Mouse (Mus musculus) cerebellum, postnatal 36 days (tissue): Measurements from ENCODE around the gene Slc25a23.

Experiments used
- DNase-seq, 2 experiments: peaks; one replicate each; pipeline ENCODE4 v3.0.0; 2021 to 2022; ENCODE audit warnings: mixed read lengths in 2 of 2

Gene Slc25a23

DNA sequence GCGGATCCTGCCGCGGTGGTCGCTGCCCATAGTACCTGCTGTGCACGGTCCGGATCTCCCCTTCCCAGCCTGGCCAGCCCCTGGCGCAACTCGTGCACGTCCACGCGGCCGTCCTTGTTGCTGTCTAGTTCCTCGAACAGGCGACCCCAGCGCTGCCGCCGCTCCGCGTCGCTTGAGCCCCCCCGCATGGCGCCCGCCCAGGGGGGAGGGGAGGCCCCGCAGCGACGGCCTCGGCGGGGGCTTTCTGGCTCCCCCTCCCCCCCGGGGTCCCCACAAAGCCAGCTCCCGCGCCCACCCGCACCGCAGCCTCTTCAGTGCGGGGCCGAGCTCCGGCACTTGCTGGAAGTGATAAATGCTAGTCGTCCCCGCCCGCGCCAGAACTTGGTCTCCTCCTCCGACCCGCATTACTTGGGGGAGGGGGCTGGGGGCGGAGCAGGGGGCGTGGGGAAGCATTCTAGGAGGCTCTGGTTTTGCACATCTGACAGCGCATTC lies at the start of gene Slc25a23:
Gene Slc25a23, minus strand, starts transcription at position 378 of the 492 bp plus-strand sequence.
- peak; percentile 71 to 74 for DNase-seq

GRCm38 (mm10) chr17:57108666-57109171 lies 49.1 kb upstream of the Slc25a23 start:
- no peak for DNase-seq

DNA sequence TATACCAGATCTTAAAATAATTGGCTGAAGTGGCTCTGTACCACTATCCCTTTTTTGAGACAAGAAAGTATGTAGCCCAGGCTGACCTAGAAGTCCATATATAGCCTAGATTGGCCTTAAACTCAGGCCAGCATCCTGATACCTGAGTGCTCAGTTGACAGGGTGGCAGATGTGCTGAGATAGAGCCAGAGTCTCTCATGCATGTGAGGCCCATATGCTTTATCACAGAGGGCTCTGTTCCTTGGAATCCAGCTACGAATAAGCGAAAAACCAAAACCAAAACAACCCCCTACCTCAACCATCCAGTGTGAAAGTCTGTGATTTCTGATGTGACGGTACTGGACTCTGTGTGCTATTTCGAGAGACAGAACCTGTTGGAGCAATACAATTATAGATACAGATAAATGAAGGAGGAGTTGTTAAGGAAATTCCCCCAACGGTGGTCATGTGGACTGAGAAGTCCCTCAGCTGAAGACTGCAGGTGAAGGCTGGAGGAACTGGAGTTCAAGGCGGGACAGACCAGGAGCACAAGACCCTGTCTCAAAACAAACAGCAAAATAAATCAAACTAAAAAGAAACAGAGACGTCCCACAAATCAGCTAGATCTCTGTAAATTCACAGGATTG lies 48.5 kb upstream of the Slc25a23 start:
- DNase-seq = no peak

DNA sequence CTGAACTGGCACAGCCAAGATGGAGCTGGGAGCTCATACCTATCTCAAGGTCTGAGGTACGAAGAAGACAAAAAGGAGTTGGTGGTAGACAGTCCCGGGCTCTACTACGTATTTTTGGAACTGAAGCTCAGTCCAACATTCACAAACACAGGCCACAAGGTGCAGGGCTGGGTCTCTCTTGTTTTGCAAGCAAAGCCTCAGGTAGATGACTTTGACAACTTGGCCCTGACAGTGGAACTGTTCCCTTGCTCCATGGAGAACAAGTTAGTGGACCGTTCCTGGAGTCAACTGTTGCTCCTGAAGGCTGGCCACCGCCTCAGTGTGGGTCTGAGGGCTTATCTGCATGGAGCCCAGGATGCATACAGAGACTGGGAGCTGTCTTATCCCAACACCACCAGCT lies 47.4 kb upstream of the Slc25a23 start:
- no peak for DNase-seq

GRCm38 (mm10) chr17:57106035-57106368 lies 46.3 kb upstream of the Slc25a23 start:
- DNase-seq = no peak

DNA sequence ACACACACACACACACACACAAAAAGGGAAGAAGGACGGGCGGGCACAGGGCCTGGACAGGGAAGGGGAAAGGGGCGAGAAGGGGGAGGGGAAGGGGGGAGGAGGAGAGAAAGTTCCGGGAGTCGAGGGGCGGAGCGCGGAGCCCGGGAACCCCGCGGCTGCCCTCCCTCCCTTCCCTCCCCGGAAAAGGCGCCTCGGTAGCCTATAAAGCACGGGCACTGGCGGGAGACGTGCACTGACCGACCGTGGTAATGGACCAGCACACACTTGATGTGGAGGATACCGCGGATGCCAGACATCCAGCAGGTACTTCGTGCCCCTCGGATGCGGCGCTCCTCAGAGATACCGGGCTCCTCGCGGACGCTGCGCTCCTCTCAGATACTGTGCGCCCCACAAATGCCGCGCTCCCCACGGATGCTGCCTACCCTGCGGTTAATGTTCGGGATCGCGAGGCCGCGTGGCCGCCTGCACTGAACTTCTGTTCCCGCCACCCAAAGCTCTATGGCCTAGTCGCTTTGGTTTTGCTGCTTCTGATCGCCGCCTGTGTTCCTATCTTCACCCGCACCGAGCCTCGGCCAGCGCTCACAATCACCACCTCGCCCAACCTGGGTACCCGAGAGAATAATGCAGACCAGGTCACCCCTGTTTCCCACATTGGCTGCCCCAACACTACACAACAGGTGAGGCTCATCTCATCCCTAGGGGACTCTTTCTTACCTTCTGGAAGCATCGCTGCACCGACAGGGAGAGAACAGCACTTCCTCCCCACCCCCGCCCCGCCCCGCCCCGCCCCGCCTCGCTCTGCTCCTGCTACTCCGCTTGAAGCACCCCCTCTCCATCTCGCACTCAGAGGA lies 45.7 kb upstream of the Slc25a23 start, which contains the start of gene Tnfsf9:
Gene Tnfsf9, plus strand, starts transcription at position 145 of the 854 bp plus-strand sequence.
- peak; percentile 53 for DNase-seq

DNA sequence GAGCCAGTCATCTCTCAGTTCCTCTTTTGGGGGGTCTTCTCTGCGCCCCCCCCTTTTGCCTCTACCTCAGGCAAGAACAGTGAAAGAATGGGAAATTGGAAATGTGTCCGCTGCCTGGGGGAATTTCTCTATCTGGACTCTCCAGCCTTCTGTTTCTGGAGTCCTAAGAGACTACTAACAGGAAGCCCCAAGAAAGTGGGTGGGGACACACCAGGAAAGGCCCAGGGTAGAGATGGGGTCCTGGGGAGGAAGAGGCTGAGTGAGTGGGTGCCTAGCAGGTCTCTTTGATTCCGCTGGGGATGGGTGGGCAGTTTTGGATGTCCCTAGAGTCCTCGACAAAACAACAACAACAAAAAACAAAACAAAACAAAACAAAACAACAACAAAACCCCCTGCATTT lies 44.8 kb upstream of the Slc25a23 start:
- DNase-seq = no peak

DNA sequence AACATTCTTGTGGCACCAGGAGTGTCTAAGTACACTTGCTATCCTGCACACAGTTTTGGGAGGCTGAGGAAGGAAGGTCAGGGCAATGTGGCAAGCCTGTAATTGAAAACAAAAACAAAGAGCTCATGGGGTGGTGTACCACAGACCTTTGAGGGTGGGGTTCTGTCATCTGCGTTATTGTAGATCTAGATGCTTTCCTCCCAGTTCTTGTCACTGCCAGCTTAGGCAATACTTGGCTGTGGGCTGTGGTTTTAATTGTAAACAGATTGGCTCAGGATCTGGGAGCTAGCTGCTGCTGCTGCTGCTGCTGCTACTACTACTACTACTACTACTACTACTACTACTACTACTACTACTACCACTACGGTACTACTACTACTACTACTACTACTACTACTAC lies 42.6 kb upstream of the Slc25a23 start:
- DNase-seq = no peak

DNA sequence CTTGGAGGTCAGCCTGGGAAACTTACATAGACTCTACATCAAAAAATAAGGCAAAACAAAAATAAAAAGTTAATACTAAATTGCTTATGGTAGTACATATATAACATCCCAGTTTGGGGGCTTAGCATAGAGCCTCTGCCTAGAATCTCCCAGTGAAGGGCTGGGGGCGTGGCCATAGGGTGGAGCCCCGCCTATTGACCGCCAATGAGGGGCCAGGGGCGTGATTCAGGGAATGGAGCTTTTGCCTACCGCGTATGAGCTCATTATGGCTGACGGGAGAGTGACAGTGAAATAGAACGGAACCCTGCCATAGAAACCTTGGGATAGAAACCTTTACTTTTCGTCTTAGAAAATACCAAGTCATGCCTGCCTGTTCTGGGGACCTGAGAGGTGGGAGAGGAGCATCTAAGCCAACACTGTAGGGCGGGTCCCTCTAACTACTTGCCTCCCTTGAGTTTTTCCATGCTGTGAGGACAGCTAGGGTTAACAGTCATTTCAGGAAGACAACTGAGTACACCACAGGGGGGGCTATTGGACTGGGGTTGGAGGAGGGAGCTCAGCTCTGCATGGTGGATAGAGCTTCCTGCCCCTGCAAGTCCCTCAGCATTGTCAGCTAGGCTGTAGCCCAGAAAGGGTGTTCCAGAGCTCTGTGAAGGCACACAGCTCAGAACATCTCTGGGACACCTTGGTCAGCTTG lies 40.1 kb upstream of the Slc25a23 start:
- DNase-seq = no peak

DNA sequence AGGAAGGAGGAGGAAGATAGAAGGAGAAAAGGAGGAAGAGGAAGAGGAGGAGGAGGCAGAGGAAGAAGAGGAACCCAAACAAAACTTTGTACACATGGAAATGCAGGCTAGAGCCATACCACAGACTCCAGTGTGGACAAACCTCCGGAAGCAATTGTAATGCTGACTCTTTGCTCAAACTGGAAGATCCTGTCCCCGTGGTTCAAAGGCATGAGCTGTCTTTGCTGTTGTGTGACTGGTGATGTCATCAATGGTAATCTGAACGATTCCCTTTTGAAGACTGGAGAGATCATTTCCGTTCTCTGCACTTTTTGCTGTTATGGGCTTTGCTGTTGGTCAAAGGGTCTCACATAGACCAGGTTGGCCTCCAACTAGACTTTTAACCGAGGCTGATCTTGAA lies 38.7 kb upstream of the Slc25a23 start:
- DNase-seq = no peak

- DNase-seq = peak; percentile 90
Measured at GRCm38 (mm10) chr17:57096623-57096920, 36.9 kb upstream of the Slc25a23 start.

DNA sequence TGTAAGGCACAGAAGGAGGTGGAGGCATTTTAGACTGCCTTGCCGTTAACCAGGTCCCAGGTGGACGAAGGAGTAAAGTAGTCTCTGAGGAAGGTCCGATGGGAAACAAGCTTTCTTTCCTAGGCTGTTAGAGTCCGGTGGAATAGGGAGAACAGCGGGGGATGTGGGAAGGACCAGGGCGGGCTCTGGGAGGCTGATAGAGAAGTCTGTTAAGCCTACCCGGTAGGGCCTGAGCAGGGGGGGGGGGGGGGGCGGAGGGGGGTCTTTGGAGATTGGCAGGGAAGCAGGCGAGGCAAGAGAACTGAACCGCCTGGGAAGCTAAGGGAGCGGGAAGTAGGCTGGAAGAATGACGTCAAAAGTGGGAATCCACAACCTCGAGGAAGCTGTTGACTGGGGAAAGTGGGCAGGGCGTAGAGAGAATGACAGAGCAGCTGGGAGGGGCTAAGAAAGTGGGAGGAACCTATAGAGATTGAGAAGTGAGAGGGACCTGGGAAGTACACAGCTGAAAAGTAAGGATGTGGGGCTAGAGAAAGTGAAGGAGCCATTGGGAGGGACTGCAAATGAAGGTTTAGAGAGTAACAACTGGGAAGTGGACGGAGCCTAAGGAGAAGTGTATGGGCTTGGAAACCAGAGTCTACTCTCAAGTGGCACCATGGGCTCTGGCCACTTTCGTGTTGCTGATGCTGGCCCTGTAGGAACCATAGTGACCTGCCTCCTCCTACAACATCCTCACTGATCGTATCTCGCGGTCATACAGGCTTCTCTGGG lies 36.4 kb upstream of the Slc25a23 start:
- DNase-seq = no peak

- no peak for DNase-seq
Measured at GRCm38 (mm10) chr17:57094222-57094621, 34.6 kb upstream of the Slc25a23 start.

DNA sequence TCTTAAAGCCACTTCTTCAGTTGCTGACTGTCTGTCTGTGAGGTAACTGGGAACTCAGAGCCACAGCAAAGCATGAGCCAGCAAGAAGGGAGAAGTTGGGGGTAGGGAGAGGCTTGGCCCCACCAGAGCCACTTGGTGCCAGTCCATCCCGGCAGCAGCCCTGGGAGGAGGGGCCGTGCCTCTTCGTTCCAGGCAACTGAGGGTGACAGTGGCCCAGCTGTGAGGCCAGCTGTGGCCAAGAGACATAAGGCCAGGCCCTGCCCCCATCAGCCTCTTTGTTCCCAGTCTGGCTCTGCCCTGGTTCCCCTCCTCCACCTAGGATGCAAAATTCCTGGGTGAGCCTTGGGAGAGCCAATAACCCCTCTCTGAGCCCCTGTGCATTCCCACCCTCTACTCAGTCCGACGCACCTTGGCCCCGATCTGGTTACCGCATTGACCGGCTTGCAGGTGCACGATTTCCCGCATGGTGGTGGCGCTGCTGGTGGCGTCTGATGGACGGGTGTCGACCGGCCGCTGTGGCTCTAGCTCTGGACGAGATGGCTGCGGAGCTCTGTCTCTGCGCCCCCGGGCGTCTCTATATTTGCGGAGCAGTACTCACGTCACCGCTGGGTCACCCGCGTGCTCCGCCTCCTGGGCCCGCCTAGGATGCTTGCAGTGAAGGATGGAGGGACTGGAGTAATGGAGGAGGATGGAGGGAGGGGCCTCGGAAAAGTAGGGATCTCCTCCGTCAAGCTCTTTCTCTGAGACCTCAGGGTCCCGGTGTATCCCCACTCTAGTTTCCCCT lies 27.6 kb upstream of the Slc25a23 start, which contains the start of gene Tubb4a:
Gene Tubb4a, minus strand, starts transcription at position 734 of the 784 bp plus-strand sequence.
- DNase-seq = peak; percentile 93

GRCm38 (mm10) chr17:57085970-57086757 lies 26.5 kb upstream of the Slc25a23 start:
- peak; percentile 99 for DNase-seq

DNA sequence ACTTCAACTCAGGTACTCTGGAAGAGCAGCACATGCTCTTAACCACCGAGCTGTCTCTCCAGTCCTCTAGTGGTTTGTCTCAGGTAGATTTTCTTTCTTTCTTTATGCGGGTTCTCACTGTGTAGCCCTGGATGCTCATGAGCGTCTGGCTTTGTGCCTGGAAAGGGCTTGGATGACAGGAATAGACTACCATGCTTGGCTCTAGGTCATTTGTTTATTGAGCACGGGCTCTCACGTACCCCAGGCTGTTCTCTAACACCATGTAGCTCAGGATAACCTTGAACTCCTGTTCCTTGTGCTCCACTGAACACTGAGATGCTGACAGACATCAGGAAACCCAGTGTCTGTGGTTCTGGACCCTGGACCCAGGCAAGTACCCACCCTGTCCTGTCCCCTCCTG lies 22.8 kb upstream of the Slc25a23 start:
- DNase-seq = peak; percentile 71 to 80

- DNase-seq = peak in 1 of 2 experiments; percentile 24
Measured at GRCm38 (mm10) chr17:57081234-57081842, 21.7 kb upstream of the Slc25a23 start.

DNA sequence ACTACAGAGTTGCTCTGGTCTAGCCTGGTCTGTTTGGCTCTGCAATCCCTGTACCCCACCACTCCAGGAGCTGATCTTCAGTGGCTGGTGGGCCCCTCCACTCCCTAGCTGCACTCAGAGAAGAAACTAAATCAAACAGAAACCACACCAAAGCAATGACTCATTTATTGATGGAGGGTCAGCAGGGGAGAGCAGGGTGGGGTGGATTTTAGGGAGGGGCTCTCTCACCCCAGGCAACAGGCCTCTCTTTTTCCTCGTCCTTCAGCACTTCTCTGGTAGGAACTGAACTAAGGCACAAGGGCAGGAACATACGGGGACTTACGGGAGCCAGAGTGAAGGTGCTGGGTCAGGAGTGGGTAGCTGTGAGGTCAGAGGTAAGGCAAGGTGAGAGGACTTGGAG lies 20.3 kb upstream of the Slc25a23 start:
- no peak for DNase-seq

DNA sequence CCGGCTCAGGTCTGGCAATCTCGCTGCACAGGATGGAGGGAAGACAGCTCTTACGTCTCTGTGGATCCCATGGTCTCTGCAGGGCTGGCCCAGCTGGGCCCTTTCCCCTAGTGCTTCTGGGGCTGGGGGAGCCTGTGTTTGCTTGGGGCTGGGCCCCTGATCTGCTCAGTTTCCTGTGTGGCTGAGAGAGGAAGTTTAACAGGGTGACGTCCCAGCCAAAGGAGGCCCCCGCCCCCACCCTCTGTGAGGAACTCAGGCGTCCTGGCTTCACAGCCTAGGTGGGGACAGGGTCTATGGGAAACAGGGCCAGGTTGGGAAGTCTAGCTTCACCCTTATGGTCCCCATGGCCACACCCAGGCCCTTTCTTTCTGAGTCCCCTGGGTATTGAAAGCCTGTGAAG lies 18.7 kb upstream of the Slc25a23 start, which contains the start of gene Dennd1c:
Gene Dennd1c, minus strand, starts transcription at position 179 of the 400 bp plus-strand sequence.
- DNase-seq = no peak

GRCm38 (mm10) chr17:57076916-57077315 lies 17.3 kb upstream of the Slc25a23 start:
- DNase-seq = no peak
